Mouse (Mus musculus) midbrain, embryonic 12.5 days (tissue): ENCODE measurements around the gene Gm10974. TPM values are rescaled to one million over a fixed set of nuclear protein-coding genes. Genes with fewer than 3 reads are reported as not detected.

Source experiments
- ATAC-seq: fragments of 200-750 bp; cut with Nextera tagmentation; 2 replicates; pipeline ENCODE4 v1.8.0; 2017; ENCODE audit warnings: low read depth, moderate TSS enrichment, moderate library complexity; ENCODE audit not compliant: low FRiP score
- H3K27ac ChIP-seq: fragments of 300-500 bp; sonication (generic); replicated peaks from 2 replicates; pipeline ENCODE4 v1.5.1; 2016; ENCODE audit warnings: mild to moderate bottlenecking
- H3K27me3 ChIP-seq: fragments of 300-500 bp; sonication (generic); 2 replicates; pipeline ENCODE4 v1.6.1; 2016; ENCODE audit warnings: mild to moderate bottlenecking
- H3K36me3 ChIP-seq: fragments of 300-500 bp; sonication (generic); 2 replicates; pipeline ENCODE4 v1.6.1; 2016
- H3K4me1 ChIP-seq: fragments of 300-500 bp; sonication (generic); 2 replicates; pipeline ENCODE4 v1.6.1; 2016
- H3K4me2 ChIP-seq: fragments of 300-500 bp; sonication (generic); replicated peaks from 2 replicates; pipeline ENCODE4 v1.6.1; 2016; ENCODE audit warnings: mild to moderate bottlenecking, moderate library complexity
- H3K4me3 ChIP-seq: fragments of 300-500 bp; sonication (generic); 2 replicates; pipeline ENCODE4 v1.5.1; 2016; ENCODE audit warnings: mild to moderate bottlenecking
- H3K9ac ChIP-seq: fragments of 300-500 bp; sonication (generic); replicated peaks from 2 replicates; pipeline ENCODE4 v1.6.1; 2016; ENCODE audit warnings: mild to moderate bottlenecking, moderate library complexity
- H3K9me3 ChIP-seq: fragments of 300-500 bp; sonication (generic); 2 replicates; pipeline ENCODE4 v1.6.1; 2016; ENCODE audit warnings: mild to moderate bottlenecking
- WGBS: fragments of 180-500 bp; shearing (Covaris S2); methylation state at CpG from one replicate; pipeline ENCODE4 v1.1.7; 2016; 5-methylcytosine and 5-hydroxymethylcytosine counted together
- polyA plus RNA-seq: library from polyadenylated mRNA; unstranded; fragments of >200 nt; fragmentation: Nextera tagmentation; extraction: Ambion mirVana; gene quantifications from 2 replicates; pipeline ENCODE4 v1.2.1, GENCODE M21; 2016

Gene Gm10974
- polyA plus RNA-seq, 1 experiment from 2014 or later, result not detected

DNA sequence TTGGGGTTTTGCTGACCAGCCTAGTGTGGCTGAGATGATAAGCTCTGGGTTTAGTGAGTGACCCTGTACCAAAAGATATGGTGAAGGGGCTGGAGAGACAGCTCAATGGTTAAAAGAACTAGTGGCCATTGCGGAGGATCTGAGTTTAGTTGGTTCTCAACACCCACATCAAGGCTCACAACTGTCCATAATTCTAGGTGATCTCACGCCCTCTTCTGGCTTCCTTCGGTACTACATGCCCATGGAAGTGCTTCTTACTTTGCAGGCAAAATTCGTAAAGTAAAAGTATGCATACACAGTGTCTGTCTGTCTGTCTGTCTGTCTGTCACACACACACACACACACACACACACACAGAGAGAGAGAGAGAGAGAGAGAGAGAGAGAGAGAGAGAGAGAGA, 23.4 kb upstream of the Gm10974 start:
- Histone ChIP-seq H3K9ac (no peak overlapping the region), H3K36me3 (no peaks in the 10 kb centered on the region), H3K4me2 (no peak overlapping the region), H3K9me3 (no peaks in the 10 kb centered on the region), H3K4me3 (no peak overlapping the region), H3K27ac (no peak overlapping the region), H3K4me1 (peaks cover 5% of the 10 kb centered on the region; the same call in 1 of the 2 replicates), H3K27me3 (no peaks in the 10 kb centered on the region)
- WGBS, result 43% methylated on average over 4 of the region's 4 CpGs
- no peak for ATAC-seq

DNA sequence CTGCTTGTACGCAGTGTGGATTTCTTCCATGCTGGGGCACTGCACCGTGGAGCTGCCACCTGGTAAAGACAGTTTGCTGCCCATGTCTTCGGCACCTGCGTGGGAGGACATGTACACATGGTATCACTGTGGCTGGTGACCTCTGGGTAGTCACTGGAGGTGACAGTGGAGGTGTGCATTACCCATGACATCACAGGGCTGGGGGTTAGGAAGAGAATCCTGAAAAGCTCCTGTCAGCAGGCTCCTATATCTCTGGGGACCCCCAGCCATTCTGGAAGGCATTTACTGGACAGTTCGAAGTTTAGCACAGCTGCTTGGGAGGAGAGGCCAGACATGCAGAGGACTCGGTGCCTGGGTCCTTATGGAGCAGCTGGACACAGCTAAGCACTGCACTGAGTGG, 22.9 kb upstream of the Gm10974 start:
- 81% methylated on average over 6 of the region's 6 CpGs for WGBS
- no peak for ATAC-seq

DNA sequence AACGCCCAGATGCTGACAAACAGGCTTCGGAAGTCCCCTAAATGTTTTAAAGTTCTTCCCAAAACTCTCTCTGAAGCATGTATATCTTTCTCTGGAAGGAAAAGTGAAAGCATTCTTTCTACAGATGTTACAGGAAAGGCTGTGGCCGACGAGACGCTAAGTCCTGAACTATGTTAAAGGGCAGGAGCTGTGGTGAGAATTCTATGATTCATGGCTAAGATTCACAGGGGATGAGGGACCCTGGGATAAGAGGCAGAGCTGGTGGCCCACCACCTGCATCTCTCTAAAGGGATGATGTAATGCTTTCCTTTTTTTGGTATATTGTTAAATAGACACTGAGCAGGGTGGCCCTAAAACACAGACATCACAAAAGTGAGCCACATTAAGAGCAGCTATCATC, 22.4 kb upstream of the Gm10974 start:
- no peaks in the 10 kb centered on the region for H3K36me3 ChIP-seq
- WGBS, result 90% methylated on average over 5 of the region's 5 CpGs
- no peak overlapping the region for H3K4me3 ChIP-seq
- peaks cover 8% of the 10 kb centered on the region; the same call in 1 of the 2 replicates for H3K4me1 ChIP-seq
- H3K9ac ChIP-seq, result no peak overlapping the region
- no peak for ATAC-seq
- no peaks in the 10 kb centered on the region for H3K9me3 ChIP-seq
- no peaks in the 10 kb centered on the region for H3K27me3 ChIP-seq
- H3K27ac ChIP-seq, result no peak overlapping the region
- H3K4me2 ChIP-seq, result no peak overlapping the region

More for the DNA sequence above, 22.9 kb upstream of the Gm10974 start:
- Histone ChIP-seq H3K9me3 (no peaks in the 10 kb centered on the region), H3K9ac (no peak overlapping the region), H3K36me3 (no peaks in the 10 kb centered on the region), H3K27ac (no peak overlapping the region), H3K27me3 (no peaks in the 10 kb centered on the region), H3K4me3 (no peak overlapping the region), H3K4me2 (no peak overlapping the region), H3K4me1 (peaks cover 8% of the 10 kb centered on the region; the same call in 1 of the 2 replicates)

DNA sequence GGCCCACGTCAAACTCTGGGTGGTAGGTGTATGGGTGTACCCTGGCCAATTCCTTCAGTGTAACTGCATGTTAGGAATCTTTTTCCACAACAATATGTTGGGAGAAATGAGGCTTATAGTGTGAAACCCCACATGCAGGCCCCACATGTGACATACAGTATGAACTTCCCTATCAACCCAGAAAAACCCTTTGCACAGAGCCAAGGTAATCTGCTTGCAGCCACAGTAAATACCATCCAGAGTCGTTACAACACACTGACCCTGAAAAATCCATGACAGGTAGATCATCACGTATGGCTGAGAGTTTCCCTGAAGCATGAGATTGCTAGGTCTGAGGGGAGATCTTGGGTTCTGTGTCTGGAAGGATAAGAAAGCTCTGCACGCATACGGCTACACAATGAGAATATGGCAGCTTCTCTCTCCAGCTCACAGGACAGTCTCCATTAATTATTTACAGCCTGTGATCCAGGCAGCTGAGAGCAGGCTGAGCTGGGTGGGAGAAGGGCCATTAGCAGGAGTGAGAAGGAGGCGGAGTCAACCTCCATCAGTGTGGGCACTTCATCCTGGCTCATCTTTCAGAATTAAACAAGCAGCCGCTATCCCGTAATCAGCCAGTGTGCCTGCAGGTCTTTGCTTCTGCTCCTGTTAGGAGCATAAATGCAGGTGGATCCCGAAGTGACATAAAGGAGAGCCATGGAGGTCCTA, 18.6 kb upstream of the Gm10974 start:
- no peak overlapping the region for H3K4me2 ChIP-seq
- no peaks in the 10 kb centered on the region for H3K9me3 ChIP-seq
- H3K9ac ChIP-seq, result 0 out of 2 replicates have a peak overlapping the region, but pooled peaks have one; percentile 1
- peak; percentile 84 for ATAC-seq
- no peak overlapping the region for H3K4me3 ChIP-seq
- WGBS, result 55% methylated on average over 9 of the region's 9 CpGs
- no peaks in the 10 kb centered on the region for H3K36me3 ChIP-seq
- H3K27me3 ChIP-seq, result no peaks in the 10 kb centered on the region
- peaks cover 8% of the 10 kb centered on the region; the same call in 1 of the 2 replicates for H3K4me1 ChIP-seq
- peak overlapping the region; percentile 46; the same call in 1 of the 2 replicates for H3K27ac ChIP-seq

DNA sequence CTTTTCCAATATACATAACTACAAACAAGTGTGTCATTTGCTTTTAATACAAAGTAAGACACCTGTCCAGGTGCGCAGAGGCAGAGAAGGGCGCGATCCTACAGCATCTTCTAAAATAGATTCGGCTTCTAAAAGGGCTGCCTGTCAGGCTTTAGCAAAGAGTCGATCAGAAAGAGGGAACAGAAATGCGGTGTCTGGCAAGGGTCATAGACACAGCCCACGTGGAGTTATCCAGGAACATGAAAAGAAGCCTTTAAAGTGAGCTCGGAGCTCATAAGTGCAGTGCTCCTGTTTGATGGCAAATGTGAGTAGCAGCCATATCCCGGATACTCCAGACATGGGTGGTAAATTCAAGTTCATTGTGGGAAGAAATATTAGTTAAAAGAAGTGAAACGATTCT, 17.1 kb upstream of the Gm10974 start:
- H3K36me3 ChIP-seq, result no peaks in the 10 kb centered on the region
- no peak overlapping the region for H3K9ac ChIP-seq
- no peak overlapping the region for H3K27ac ChIP-seq
- H3K4me3 ChIP-seq, result no peak overlapping the region
- 87% methylated on average over 10 of the region's 10 CpGs for WGBS
- no peak overlapping the region for H3K4me2 ChIP-seq
- no peaks in the 10 kb centered on the region for H3K27me3 ChIP-seq
- no peak for ATAC-seq
- H3K9me3 ChIP-seq, result no peaks in the 10 kb centered on the region
- H3K4me1 ChIP-seq, result peaks cover 8% of the 10 kb centered on the region; the same call in 1 of the 2 replicates

DNA sequence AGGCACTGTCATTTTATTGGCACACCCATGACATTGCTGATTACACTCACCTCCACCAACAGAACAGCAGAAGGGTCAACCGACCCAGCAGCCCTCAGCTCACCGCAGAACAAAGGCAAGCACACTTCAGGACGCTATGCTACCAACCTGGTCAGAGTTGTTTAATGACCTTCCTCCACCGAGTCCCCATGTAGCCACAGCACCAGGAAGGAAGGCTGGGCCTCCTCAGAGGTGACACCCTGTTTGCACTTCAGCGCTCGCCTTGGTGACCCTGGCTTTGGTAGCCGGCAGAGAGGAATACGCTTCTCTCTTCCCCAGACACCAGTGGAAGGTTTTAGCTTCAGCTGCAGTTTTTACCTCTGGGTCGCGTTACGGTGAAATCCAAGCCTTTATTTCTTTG, 16.0 kb upstream of the Gm10974 start:
- Histone ChIP-seq H3K27me3 (no peaks in the 10 kb centered on the region), H3K9ac (no peak overlapping the region), H3K4me2 (no peak overlapping the region), H3K4me3 (no peak overlapping the region), H3K27ac (no peak overlapping the region), H3K9me3 (no peaks in the 10 kb centered on the region), H3K36me3 (no peaks in the 10 kb centered on the region), H3K4me1 (peaks cover 8% of the 10 kb centered on the region; the same call in 1 of the 2 replicates)
- 74% methylated on average over 11 of the region's 11 CpGs for WGBS
- ATAC-seq, result no peak

DNA sequence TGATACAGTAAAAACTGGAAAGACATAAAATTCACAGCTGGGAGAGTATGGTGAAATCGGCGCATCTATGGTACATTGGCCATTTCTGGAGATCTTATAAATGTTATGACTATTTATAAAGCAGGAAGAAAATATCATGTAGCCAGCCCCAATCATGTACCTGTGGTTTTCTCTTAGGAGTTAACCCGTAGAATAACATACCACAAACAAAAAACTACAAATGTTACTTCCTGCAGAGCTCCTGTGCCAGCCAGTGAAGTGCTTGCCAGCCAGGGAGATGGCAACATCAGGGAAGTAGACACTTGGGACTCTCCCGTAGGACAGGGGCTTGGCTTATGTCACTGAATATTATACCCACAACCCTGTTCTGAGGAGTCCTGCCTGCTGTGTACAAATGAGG, 14.6 kb upstream of the Gm10974 start:
- Histone ChIP-seq H3K9me3 (no peaks in the 10 kb centered on the region), H3K9ac (no peak overlapping the region), H3K4me2 (no peak overlapping the region), H3K27me3 (no peaks in the 10 kb centered on the region), H3K36me3 (no peaks in the 10 kb centered on the region), H3K4me3 (no peak overlapping the region), H3K27ac (no peak overlapping the region), H3K4me1 (peaks cover 8% of the 10 kb centered on the region; the same call in 1 of the 2 replicates)
- 90% methylated on average over 4 of the region's 4 CpGs for WGBS
- ATAC-seq, result no peak

DNA sequence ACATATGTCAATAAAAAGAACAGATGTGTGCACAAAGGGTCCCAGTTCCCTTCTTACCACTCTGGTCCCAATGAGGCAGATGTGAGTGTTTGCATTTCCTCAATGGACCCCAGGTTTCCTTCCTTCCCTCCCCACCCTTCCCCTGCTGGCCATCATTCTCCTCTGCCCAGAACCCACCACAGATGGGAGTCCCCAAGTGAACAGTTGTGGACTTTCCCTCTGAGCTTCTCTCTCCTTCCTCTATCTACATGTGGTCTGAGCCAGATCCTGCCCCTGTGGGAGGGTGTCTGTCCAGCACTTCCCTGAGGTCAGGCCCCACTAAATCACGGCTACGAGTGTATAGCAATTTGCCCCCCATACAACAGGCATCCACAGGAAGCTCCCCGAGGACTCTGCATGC, 10.8 kb upstream of the Gm10974 start:
- H3K9me3 ChIP-seq, result no peaks in the 10 kb centered on the region

DNA sequence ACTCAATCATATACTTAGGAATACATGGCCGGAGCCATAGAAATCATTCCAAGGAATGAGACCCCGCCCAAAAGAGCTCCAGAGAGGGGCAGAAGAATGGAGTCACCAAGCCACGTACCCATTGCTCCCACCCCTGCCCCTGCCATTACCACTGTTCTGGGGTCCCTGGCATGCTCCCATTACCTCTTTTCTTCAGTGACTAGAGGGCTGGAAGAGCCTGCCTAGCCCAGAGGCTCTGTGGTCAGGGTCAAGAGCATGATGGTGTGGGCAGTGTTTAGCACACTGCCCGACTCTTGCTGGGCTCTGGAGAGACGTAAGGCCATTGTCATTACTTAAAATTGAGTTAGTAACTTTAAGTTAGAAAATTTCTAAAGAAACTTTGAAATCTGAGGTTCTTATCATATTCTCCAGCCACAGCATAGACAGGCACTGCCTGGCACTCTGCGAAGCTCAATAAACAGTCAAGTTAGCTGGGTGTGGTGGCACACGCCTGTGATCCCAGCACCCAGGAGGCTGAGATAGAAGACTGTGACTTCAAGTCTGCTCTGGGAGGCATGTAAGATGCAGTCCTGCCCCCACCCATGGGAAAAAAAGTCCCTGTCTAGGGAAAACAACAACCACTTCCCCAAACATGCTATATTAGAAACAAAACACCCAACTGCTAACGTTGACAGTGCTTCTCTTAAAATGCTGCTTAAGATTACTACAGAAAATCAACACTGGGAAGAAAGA, 9.7 kb upstream of the Gm10974 start:
- no peak for ATAC-seq
- Histone ChIP-seq H3K9me3 (no peaks in the 10 kb centered on the region), H3K4me2 (no peak overlapping the region), H3K4me1 (no peaks in the 10 kb centered on the region), H3K4me3 (no peak overlapping the region), H3K9ac (no peak overlapping the region), H3K36me3 (no peaks in the 10 kb centered on the region), H3K27ac (no peak overlapping the region), H3K27me3 (no peaks in the 10 kb centered on the region)
- 93% methylated on average over 8 of the region's 8 CpGs for WGBS

More for the DNA sequence above, 10.8 kb upstream of the Gm10974 start:
- no peaks in the 10 kb centered on the region for H3K4me1 ChIP-seq
- WGBS, result 64% methylated on average over 3 of the region's 3 CpGs
- no peaks in the 10 kb centered on the region for H3K27me3 ChIP-seq
- no peak overlapping the region for H3K4me3 ChIP-seq
- H3K9ac ChIP-seq, result no peak overlapping the region
- no peak for ATAC-seq
- no peak overlapping the region for H3K27ac ChIP-seq
- H3K4me2 ChIP-seq, result no peak overlapping the region
- H3K36me3 ChIP-seq, result no peaks in the 10 kb centered on the region

DNA sequence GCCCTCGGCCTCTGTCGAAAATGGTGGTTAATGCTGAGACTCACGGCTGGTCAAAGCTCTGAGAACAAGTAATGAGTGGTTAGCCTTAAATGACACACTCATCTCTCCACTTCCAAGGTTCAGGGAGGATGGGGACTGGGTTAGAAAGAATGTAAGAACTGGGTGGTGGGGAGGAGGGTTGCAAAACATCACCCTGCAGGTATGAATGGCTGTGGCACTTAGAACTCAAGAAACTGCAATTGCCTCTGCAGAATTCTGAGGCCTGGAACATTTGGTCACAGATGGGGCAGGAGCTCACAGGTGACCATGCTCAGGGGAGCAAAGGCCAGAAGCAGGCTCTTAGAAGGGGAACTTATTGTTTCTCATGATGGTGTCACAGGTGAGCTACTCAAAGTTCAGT, 7.2 kb upstream of the Gm10974 start:
- H3K27ac ChIP-seq, result no peak overlapping the region
- ATAC-seq, result no peak
- H3K4me3 ChIP-seq, result no peak overlapping the region
- no peaks in the 10 kb centered on the region for H3K27me3 ChIP-seq
- H3K9me3 ChIP-seq, result 0 out of 2 replicates have a peak, but pooled peaks cover 2% of the 10 kb centered on the region
- 90% methylated on average over 3 of the region's 3 CpGs for WGBS
- H3K4me2 ChIP-seq, result no peak overlapping the region
- H3K4me1 ChIP-seq, result no peaks in the 10 kb centered on the region
- H3K36me3 ChIP-seq, result no peaks in the 10 kb centered on the region
- no peak overlapping the region for H3K9ac ChIP-seq

DNA sequence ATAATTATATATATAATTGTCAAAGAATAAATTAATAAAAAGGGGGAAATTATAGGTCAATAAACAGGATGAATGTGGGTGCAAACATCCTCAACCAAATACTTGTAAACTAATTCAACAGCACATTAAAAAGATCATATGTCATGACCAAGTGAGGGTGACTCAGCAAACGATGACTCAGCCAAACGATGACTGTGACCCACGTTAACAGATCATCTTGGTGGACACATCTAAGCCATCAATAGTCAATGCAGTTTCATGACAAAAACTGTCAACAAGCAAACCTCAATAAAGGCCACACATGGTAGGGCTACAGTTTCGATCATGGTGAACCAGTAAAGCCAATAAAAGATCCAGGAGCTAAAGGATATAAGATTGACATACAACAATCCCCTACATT, 6.7 kb upstream of the Gm10974 start:
- H3K4me2 ChIP-seq, result no peak overlapping the region
- no peak for ATAC-seq
- no peaks in the 10 kb centered on the region for H3K4me1 ChIP-seq
- H3K9me3 ChIP-seq, result 0 out of 2 replicates have a peak, but pooled peaks cover 2% of the 10 kb centered on the region
- no peak overlapping the region for H3K4me3 ChIP-seq
- no peaks in the 10 kb centered on the region for H3K27me3 ChIP-seq
- WGBS, result 93% methylated on average over 4 of the region's 4 CpGs
- no peaks in the 10 kb centered on the region for H3K36me3 ChIP-seq
- no peak overlapping the region for H3K27ac ChIP-seq
- no peak overlapping the region for H3K9ac ChIP-seq

DNA sequence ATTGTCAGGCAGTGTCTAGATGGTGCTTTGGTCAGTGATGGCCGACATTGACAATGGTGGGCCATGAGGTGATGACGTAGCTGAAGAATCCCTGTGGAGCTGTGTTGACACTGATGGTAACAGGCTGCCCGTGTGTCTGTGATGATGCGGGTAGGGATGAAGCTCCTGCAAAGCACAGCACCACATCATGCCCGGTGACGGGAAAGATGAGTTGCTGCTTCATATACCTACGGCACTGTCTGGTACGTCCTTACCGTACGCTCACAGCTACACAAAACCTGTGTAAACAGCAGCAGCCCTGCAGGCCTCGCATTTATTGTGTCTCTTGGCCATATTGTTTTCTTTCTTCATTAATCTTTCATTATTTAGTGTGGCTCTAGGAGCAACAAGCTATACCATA, 1.2 kb upstream of the Gm10974 start:
- 95% methylated on average over 11 of the region's 11 CpGs for WGBS
- Histone ChIP-seq H3K36me3 (no peaks in the 10 kb centered on the region), H3K4me2 (no peak overlapping the region), H3K4me1 (no peaks in the 10 kb centered on the region), H3K27ac (no peak overlapping the region), H3K9me3 (0 out of 2 replicates have a peak, but pooled peaks cover 2% of the 10 kb centered on the region), H3K9ac (no peak overlapping the region), H3K27me3 (no peaks in the 10 kb centered on the region), H3K4me3 (no peak overlapping the region)
- no peak for ATAC-seq
